Mouse (Mus musculus) urinary bladder, postnatal 4 days (tissue): Measurements from ENCODE around the gene Wdfy3.
"Not testable (repeated sequence)": the region's sequence is repeated elsewhere in the genome, so short reads cannot be mapped to it uniquely, and the experiment has no call there.

Experiments used
- DNase-seq, 2 experiments: peaks; one replicate each; pipeline ENCODE4 v3.0.0; 2021 to 2022; ENCODE audit warnings: low spot score in 2 of 2

The Wdfy3 gene

DNA sequence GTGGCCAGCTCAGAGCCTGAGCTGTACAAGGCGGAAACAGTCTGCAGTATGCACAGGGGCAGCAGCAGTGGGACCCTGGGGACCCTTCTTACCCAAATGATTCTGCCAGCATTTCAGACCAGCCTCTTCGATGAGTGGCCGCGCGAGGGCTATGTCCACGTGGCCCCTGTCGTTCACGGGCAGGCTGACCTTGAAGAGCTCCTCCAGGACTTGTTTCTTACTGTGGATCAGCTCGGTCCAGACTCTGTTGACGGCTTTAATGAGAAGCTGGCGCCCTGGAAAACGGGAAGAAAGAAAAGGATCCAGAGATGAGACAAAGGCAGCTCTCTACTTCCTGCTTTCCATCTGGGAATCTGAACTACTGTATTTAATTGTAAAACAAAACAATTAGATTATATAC, 184.7 kb downstream of the Wdfy3 start:
- no peak for DNase-seq

DNA sequence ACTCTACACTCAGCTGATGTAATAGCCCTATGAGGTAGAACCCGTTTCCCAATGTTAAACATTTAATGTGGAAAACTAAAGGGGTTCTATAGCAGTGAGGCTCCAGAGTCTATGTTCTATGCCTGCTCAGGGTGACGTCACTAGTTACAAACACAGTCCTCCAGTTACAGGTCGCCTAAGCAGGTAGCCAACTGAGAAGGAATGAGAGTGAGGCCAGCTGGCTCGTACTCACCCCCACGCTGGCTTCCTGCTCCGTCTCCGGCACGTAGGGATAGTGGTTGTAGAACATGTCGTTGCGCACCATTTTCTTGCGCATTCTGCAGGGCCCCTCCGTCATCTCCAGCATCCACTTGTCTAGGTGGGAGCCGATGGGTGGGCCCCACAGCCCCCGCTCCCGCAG, 187.5 kb downstream of the Wdfy3 start:
- no peak for DNase-seq

DNA sequence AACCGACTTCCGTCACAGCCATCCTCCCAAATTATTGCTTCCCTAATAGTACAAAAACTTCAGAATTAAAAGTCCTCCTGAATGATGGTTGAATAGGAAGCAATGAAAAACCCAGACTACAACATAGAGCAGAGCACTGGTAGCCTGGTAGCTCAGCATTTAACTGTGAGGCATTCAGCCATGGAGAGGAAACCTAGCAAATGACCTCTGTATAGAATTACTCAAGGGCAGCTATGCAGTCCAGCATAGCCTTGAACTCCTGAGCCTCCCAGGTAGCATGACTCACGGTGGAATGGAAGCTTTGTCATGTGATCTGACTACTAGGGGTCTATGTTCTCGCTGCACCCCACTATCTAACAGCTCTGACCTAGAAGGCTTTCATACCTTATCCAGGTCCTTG, 189.8 kb downstream of the Wdfy3 start:
- DNase-seq: no peak

GRCm38 (mm10) chr5:101878403-101878802, 191.3 kb downstream of the Wdfy3 start:
- no peak for DNase-seq

DNA sequence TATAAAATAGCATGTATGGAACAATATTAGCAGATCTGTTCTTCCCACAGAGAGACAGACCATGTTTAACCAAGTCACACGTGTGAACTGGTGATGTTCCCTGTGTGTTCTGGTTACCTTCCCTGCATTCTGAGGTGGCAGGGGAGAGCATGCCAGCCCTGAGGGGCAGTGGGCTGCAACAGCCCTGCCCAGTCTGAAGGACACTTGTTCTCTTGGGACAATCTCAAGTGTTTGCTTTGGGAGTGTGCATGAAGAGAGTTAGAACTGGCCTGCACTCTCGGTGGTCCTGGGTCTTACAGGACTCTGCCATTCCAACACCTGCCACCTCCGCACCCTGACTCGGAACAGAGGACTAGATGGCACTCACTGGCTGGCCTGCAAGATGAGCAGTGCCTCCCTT, 193.5 kb downstream of the Wdfy3 start:
- no peak for DNase-seq

- no peak for DNase-seq
These were observed 203.0 kb downstream of the Wdfy3 start for GRCm38 (mm10) chr5:101866722-101867121.

- no peak for DNase-seq
These were observed 205.8 kb downstream of the Wdfy3 start for GRCm38 (mm10) chr5:101863946-101864345.

- no peak for DNase-seq
These were observed 207.1 kb downstream of the Wdfy3 start for GRCm38 (mm10) chr5:101862651-101863050.

GRCm38 (mm10) chr5:101861786-101862571, 207.7 kb downstream of the Wdfy3 start:
- no peak for DNase-seq

GRCm38 (mm10) chr5:101858891-101859436, 210.8 kb downstream of the Wdfy3 start:
- no peak for DNase-seq

GRCm38 (mm10) chr5:101855475-101855874, 214.2 kb downstream of the Wdfy3 start:
- DNase-seq: no peak

DNA sequence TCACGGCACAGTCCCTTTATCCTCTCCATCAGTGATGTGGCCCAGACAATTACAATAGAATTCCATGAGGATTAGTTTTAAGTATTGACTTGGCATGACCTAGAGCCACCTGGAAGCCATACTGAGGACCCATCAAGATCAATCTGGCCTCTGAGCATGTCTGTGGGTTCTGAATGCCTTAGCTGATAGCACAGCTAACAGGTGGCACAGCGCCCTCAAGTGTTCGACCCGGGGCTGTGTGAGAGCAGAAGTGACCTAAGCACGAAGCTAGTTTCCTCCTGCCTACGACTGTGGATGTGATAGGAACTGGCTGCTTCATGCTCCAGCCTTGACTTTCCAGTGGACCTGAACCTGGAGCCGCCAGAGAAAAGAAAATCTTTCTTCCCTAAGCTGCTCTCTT, 215.1 kb downstream of the Wdfy3 start:
- DNase-seq: no peak

GRCm38 (mm10) chr5:101854100-101854499, 215.6 kb downstream of the Wdfy3 start:
- DNase-seq: no peak

DNA sequence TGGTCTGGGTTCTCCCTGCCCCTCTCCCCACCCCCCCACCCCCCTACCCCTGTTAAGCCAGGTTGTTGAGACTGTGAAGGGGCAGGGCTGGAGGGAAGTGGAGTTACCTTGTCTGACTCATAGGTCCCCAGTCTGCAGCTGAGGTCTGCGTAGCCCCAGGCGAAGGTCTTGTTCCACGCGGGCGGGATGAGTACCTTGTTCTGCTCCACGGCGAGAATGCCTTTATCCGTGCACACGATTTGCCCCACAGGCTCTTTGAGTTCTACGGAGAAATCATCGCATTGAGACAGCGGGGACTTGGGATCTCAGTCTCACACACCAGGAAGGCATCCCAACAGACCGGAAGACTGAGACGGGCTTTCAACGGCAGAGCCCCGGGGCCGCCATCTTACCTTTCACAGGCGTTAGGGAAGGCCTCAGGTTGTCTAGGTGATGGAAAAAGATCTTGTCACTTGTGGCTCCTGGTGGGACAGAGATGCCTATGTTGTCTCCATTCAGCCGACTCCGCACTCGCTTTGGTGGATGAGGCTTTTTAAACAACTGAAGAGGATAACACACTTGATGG, 217.5 kb downstream of the Wdfy3 start:
- no peak for DNase-seq

GRCm38 (mm10) chr5:101851133-101851532, 218.6 kb downstream of the Wdfy3 start:
- DNase-seq: no peak

DNA sequence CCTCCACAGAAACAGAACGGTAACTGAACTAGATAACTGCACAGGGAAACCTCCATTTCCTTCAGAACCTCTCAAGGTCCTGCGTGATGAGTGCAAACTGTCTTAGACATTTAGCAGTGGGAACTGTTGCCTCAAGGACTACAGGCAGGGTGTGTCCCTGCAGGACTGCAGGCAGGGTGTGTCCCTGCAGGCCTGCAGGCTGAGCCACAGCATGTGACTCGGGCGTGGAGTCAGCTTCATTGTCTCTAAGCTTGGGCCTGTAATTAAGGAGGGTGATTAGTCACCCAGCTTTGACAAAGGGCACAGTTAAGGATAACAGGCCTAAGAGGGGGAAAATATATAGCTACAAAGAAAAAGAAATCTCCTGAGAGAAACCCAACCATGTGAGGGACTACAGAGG, 222.0 kb downstream of the Wdfy3 start:
- no peak for DNase-seq

DNA sequence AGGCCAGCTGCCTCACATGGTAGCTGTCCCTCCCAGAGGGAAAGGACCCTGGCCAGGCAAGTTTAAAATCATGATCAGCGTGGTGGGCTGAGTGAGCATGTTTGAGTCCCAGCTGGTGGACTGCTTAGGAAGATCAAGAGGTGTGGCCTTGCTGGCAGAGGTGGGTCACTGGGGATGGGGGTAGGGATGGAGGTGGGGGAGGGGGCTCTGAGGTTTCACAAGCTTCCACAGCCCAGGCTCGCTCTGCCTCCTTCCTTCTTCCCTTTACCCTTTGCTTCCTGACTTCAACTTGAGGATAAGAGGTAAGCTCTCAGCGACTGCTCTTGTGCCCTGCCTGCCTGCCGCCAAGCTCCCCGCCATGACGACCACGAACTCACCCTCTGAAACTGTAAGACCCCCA, 222.4 kb downstream of the Wdfy3 start:
- no peak for DNase-seq

DNA sequence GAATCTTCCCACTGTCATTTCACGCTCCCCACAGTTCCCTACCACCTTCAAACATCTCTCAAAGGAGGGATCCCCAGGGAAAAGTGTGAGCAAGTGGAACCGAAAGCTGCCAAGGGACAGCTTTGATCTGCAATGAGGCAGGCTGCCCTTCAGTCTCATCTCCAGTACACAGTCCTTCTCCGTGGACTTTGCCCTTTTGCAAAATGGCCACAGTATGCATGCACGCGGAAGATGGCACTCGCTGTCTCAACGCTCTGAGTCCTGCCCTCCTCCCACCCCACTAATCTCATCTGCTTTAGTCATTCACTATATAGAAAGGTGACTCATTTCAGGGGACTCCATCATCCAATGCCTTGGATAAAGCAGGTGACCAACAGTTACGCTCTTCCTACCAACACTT, 223.8 kb downstream of the Wdfy3 start:
- no peak for DNase-seq

- no peak for DNase-seq
These were observed 224.7 kb downstream of the Wdfy3 start for GRCm38 (mm10) chr5:101845011-101845410.

- no peak for DNase-seq
These were observed 229.2 kb downstream of the Wdfy3 start for GRCm38 (mm10) chr5:101840476-101840875.

DNA sequence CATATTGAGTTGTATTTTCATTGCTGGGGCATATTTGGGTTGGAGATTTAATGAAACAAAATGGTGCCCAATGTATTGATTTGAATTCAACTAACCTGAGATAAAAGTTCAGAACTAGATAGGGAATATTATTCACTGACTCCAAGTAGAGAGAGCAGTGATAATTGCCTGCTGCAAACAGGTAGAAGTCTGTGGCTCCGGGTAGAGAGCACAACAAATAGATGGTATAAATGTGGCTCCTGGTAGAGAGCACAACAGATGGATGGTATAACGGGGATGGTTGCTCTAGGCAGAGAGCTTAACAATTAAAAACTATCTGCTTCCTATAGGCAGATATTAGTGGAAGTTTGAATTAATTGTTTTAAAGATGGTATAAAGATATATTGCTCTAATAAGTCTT, 232.1 kb downstream of the Wdfy3 start:
- DNase-seq: not testable (repeated sequence)

DNA sequence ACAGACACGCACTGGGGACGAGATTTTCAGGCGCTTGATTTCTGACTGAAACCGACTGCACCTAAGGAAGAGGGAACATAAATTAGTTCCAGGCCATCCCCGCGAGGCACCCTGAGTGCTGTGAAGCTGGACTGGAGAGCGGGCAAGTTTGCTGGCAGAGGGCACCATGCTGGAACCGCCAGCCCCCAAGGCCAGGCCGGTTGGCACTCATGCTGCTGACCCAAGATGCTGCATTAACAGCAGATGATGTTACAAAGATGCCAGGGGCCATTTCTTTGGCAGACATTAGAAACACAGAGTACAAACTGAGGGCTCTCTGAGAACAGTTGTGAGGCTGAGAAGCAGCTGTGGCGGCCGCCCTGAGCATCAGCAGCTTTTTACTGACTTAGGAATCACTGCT, 233.5 kb downstream of the Wdfy3 start:
- no peak for DNase-seq

DNA sequence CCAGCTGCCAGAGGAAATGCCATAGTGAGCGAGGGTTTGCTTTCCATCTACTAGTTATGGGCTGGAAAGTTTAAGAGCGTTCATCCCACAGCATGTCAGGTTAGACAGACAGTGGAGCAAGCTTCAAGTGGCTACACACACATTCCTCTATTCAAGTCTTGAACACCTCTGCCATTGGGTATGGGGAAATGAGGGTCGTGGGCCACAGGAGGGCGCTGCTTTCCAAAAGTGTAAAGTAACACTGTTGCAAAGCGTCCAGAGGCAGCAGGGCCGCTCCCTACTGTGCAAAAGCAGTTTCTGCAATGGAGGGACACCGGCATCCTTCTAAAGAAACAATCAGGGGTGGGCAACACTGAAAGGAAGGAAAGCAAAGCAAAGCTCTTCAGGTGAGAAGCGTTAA, 235.8 kb downstream of the Wdfy3 start:
- DNase-seq: no peak
